Mouse (Mus musculus) midbrain, embryonic 16.5 days (tissue): ENCODE measurements at regions not wholly inside any gene's neighbourhood (a gene's known extent, or its start where the extent isn't known, plus 50 kb on each side); places are given as distances from the start of the nearest gene placed in this dataset.

Experiments used
- ATAC-seq: fragments of 200-750 bp; cut with Nextera tagmentation; 2 replicates; pipeline ENCODE4 v1.8.0; 2017; ENCODE audit warnings: moderate TSS enrichment
- H3K27ac ChIP-seq: fragments of 300-500 bp; sonication (generic); 2 replicates; pipeline ENCODE4 v1.5.1; 2014; ENCODE audit warnings: mild to moderate bottlenecking, low read length, mixed read lengths
- H3K27me3 ChIP-seq: fragments of 300-500 bp; sonication (generic); 2 replicates; pipeline ENCODE4 v1.6.1; 2014; ENCODE audit warnings: low read depth, low read length, mixed read lengths; ENCODE audit not compliant: control insufficient read depth, insufficient read depth
- H3K36me3 ChIP-seq: fragments of 300-500 bp; sonication (generic); 2 replicates; pipeline ENCODE4 v1.6.1; 2014; ENCODE audit warnings: mild to moderate bottlenecking, low read length, moderate library complexity, mixed read lengths; ENCODE audit not compliant: control insufficient read depth, insufficient read depth
- H3K4me1 ChIP-seq: fragments of 300-500 bp; sonication (generic); 2 replicates; pipeline ENCODE4 v1.6.1; 2014; ENCODE audit warnings: mild to moderate bottlenecking, low read length, mixed read lengths; ENCODE audit not compliant: control insufficient read depth, insufficient read depth
- H3K4me2 ChIP-seq: fragments of 300-500 bp; sonication (generic); 2 replicates; pipeline ENCODE4 v1.6.1; 2014; ENCODE audit warnings: mild to moderate bottlenecking, low read length, mixed read lengths
- H3K4me3 ChIP-seq: fragments of 300-500 bp; sonication (generic); 2 replicates; pipeline ENCODE4 v1.5.1; 2014; ENCODE audit warnings: low read depth, mild to moderate bottlenecking, low read length, moderate library complexity, mixed read lengths
- H3K9ac ChIP-seq: fragments of 300-500 bp; sonication (generic); 2 replicates; pipeline ENCODE4 v1.6.1; 2014; ENCODE audit warnings: low read depth, low read length, mixed read lengths
- H3K9me3 ChIP-seq: fragments of 300-500 bp; sonication (generic); replicated peaks from 2 replicates; pipeline ENCODE4 v1.6.1; 2014; ENCODE audit warnings: mild to moderate bottlenecking, low read length, mixed read lengths; ENCODE audit not compliant: control insufficient read depth, poor library complexity, severe bottlenecking
- WGBS: fragments of 180-500 bp; shearing (Covaris S2); extraction: QIAGEN DNeasy Blood & Tissue Kit; methylation state at CpG from one replicate; pipeline ENCODE4 v1.1.7; 2014; 5-methylcytosine and 5-hydroxymethylcytosine counted together

DNA sequence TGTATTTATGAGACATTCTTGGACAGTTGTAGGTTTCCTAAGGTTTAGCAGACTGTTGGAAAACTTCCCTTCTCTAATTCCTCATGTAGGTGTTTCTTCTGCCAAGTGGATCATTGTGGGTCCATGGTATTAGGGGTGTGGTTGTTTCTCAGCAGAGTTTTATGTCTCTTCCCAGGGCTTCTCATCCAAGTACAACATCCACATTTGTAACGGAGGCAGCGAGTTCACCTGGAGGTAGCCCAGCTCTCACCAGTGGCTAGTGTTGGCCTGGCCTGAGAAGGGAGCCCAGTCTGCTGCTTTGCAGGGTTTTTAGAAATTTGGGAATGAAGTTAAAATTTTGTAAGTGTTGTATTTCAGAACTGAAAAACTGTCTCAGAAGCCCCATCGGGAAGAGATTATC, 122.4 kb downstream of the Wnt5a start:
- 97% methylated on average over 3 of the region's 3 CpGs for WGBS
- ATAC-seq = no peak
- Histone ChIP-seq H3K27me3 (no peaks in the 10 kb centered on the region), H3K4me1 (no peaks in the 10 kb centered on the region), H3K36me3 (no peaks in the 10 kb centered on the region), H3K4me3 (no peak overlapping the region), H3K27ac (no peak overlapping the region), H3K4me2 (no peak overlapping the region), H3K9ac (no peak overlapping the region), H3K9me3 (no peaks in the 10 kb centered on the region)

DNA sequence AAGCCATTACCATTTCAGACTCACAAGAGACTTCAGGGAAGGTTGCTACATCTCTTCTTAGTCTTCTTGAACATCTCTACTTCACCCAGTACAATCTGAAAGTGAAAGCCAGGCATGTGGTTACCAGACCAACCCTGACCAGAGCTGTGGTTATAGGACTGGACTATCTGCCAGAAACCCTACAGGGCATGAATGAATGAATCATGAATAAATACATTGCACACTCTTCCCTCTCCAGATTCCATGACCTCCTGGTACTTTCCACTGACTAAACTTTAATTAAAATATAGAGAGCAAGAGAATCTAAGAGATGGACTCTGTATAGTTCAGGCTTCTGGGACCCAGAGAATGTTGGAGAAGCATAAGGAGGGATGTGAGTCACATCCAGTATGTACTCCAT, 130.6 kb downstream of the Wnt5a start:
- ATAC-seq = no peak
- H3K27ac ChIP-seq = no peak overlapping the region
- H3K9ac ChIP-seq = no peak overlapping the region
- no peak overlapping the region for H3K4me2 ChIP-seq
- no peak overlapping the region for H3K4me3 ChIP-seq
- H3K27me3 ChIP-seq = no peaks in the 10 kb centered on the region
- no peaks in the 10 kb centered on the region for H3K4me1 ChIP-seq
- no peaks in the 10 kb centered on the region for H3K9me3 ChIP-seq
- H3K36me3 ChIP-seq = no peaks in the 10 kb centered on the region

- Histone ChIP-seq H3K36me3 (no peaks in the 10 kb centered on the region), H3K4me3 (no peak overlapping the region)
- WGBS = 89% methylated on average over 5 of the region's 5 CpGs
Observed at GRCm38 (mm10) chr14:28639056-28639455, 134.5 kb downstream of the Wnt5a start.

GRCm38 (mm10) chr14:28645807-28646206, 141.3 kb downstream of the Wnt5a start:
- H3K27me3 ChIP-seq = no peaks in the 10 kb centered on the region

More at GRCm38 (mm10) chr14:28639056-28639455, 134.5 kb downstream of the Wnt5a start:
- Histone ChIP-seq H3K9ac (no peak overlapping the region), H3K4me2 (no peak overlapping the region), H3K27ac (no peak overlapping the region), H3K27me3 (no peaks in the 10 kb centered on the region), H3K4me1 (no peaks in the 10 kb centered on the region), H3K9me3 (no peaks in the 10 kb centered on the region)
- ATAC-seq = no peak

DNA sequence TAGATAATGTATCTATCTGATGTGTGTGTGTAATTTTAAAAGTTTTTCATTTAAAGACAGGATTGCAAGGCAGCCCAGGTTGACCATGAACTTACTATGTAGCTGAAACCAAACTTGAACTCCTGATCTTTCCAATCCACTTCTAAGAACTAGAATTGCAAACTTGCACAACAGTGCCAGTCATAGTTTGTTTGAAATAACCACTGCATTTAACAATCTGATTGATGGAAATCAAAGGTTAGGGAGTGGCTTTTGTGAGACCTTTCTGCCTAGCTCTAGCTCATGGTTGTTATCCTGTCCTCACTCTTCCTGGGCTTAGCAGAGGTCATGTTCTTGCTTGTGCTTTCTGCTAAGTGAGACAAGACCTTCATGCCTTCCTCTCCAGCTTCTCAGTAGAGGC, 144.9 kb downstream of the Wnt5a start:
- no peaks in the 10 kb centered on the region for H3K9me3 ChIP-seq
- H3K4me2 ChIP-seq = no peak overlapping the region
- H3K9ac ChIP-seq = no peak overlapping the region
- no peaks in the 10 kb centered on the region for H3K4me1 ChIP-seq
- H3K36me3 ChIP-seq = no peaks in the 10 kb centered on the region
- ATAC-seq = no peak
- no peak overlapping the region for H3K4me3 ChIP-seq
- H3K27me3 ChIP-seq = no peaks in the 10 kb centered on the region
- no peak overlapping the region for H3K27ac ChIP-seq

More at GRCm38 (mm10) chr14:28645807-28646206, 141.3 kb downstream of the Wnt5a start:
- Histone ChIP-seq H3K9ac (no peak overlapping the region), H3K4me1 (no peaks in the 10 kb centered on the region), H3K4me3 (no peak overlapping the region), H3K36me3 (no peaks in the 10 kb centered on the region), H3K4me2 (no peak overlapping the region), H3K27ac (no peak overlapping the region), H3K9me3 (no peaks in the 10 kb centered on the region)
- 93% methylated on average over 2 of the region's 2 CpGs for WGBS
- no peak for ATAC-seq

DNA sequence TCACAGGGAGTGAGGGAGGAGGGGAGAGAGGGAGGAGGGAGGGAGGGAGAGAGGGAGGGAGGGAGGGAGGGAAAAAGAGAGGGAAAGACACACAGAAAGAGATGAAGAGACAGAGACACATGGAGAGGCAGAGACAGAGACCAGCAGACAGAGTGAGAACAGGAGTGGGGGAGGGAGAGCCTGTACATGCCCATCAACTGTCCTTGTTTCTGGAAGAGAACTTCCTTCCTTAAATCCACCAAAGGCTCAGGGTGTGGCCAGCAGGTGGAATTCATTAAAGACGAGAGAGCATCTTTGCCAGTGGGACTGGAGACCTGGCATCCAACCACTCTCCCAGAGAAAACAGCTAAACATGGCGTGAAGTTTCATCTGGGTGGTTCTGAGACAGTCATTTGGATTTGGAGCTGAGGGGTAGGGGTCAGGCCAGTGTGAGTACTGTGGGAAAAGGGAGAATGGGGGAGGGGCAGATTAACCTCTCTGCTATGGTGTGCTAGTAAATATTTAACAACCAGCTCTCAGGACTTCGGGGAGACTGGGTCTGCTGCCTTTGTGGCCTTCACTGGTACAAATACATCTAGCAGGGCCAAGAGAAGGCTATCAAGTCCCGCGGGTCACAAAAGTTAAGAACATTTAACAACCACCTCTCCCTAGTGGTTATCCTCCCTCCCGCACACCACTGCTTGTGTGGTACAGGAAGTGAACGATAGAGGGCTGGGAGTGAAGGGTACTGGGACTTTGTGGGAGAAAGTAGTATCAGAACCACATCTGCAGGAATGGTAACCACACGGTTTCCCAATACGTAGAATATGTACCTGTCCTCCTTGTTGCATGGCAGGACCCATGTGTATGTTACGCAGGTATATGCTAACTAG, 148.7 kb downstream of the Wnt5a start:
- H3K9me3 ChIP-seq = no peaks in the 10 kb centered on the region
- H3K36me3 ChIP-seq = no peaks in the 10 kb centered on the region
- H3K4me3 ChIP-seq = no peak overlapping the region
- WGBS = 85% methylated on average over 10 of the region's 10 CpGs
- H3K4me1 ChIP-seq = no peaks in the 10 kb centered on the region
- no peak overlapping the region for H3K9ac ChIP-seq
- no peak for ATAC-seq
- no peaks in the 10 kb centered on the region for H3K27me3 ChIP-seq
- no peak overlapping the region for H3K4me2 ChIP-seq
- H3K27ac ChIP-seq = no peak overlapping the region

DNA sequence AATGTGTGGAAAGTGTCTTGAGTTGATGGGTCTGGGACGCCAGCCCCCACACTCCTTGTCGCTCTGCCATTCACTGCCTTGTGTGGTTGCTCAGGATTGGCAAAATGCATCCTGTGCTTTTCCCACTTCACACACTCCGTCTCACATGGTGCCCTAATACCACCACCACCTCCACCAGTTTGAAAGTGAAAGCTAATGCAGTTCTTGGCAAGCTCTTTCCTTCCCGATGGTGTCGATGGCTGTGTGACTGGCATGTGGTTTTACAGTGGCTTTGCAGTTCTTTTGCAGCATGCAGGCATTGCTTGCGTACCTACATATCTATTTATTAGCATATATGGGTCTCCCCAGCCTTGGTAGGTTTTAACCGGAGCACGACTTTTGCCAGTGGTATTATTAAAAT, 152.7 kb downstream of the Wnt5a start:
- WGBS = 94% methylated on average over 8 of the region's 8 CpGs
- Histone ChIP-seq H3K4me3 (no peak overlapping the region), H3K36me3 (no peaks in the 10 kb centered on the region), H3K27ac (no peak overlapping the region), H3K9me3 (no peaks in the 10 kb centered on the region), H3K4me1 (no peaks in the 10 kb centered on the region), H3K27me3 (no peaks in the 10 kb centered on the region), H3K9ac (no peak overlapping the region), H3K4me2 (no peak overlapping the region)
- ATAC-seq = no peak

- no peaks in the 10 kb centered on the region for H3K9me3 ChIP-seq
- H3K27me3 ChIP-seq = no peaks in the 10 kb centered on the region
- ATAC-seq = 0 out of 2 replicates have a peak, but pooled peaks have one; percentile 48
- H3K36me3 ChIP-seq = no peaks in the 10 kb centered on the region
- no peak overlapping the region for H3K27ac ChIP-seq
- no peak overlapping the region for H3K4me3 ChIP-seq
- H3K9ac ChIP-seq = no peak overlapping the region
- no peaks in the 10 kb centered on the region for H3K4me1 ChIP-seq
- no peak overlapping the region for H3K4me2 ChIP-seq
- WGBS = 51% methylated on average over 5 of the region's 5 CpGs
Observed at GRCm38 (mm10) chr14:28660872-28661588, 156.5 kb downstream of the Wnt5a start.

GRCm38 (mm10) chr14:28663316-28663715, 158.8 kb downstream of the Wnt5a start:
- Histone ChIP-seq H3K27me3 (no peaks in the 10 kb centered on the region), H3K4me2 (no peak overlapping the region), H3K4me1 (no peaks in the 10 kb centered on the region), H3K36me3 (no peaks in the 10 kb centered on the region), H3K27ac (no peak overlapping the region), H3K9ac (no peak overlapping the region), H3K9me3 (no peaks in the 10 kb centered on the region), H3K4me3 (no peak overlapping the region)
- no peak for ATAC-seq
- 83% methylated on average over 1 of the region's 1 CpGs for WGBS
